In the genomic region with DNA sequence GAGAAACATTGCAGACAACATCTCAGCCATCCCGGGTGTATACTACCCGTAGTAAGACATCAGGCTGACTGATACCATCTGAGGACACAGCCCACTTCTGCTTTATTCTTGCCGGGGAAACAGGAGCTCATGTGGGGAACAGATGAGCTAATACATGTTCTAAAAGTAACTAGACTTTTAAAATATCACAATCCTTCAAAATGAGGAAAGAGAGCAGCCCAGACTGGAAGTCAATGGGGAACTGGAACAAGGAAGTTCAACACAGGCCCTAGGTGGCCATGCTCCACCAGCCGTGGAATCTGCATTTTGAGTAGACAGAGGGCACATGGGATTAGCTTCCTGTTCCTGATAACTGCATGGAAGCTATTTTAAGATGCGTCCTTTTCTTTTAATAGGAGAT, we compare ENCODE assay signal across 19 mouse cellular contexts. TPM values are rescaled to one million over a fixed set of nuclear protein-coding genes. Genes with fewer than 3 reads are reported as not detected.
DNase-seq lines count a peak whose midpoint lies in the region; ATAC-seq and TF ChIP-seq lines count a peak whose summit lies in the region.
"Had no signal": no experiment of that assay in that cellular context is flagged by ENCODE, and none has a peak within 500 bp of the region (broad histone marks: within the 10 kb centered on the region; RNA-seq: fewer than 3 reads in every experiment).

No protein-coding gene starts in this region.

- no peak overlapping the region for H3K4me3 ChIP-seq in kidney, adult 2 months (ENCODE audit: insufficient read depth, low read depth, low read length)
- no peak overlapping the region for H3K4me3 ChIP-seq in liver, postnatal 0 days (ENCODE audit: low read depth, low read length)
- H3K4me3 ChIP-seq: erythroblast, embryonic 14.5 days; heart, adult 2 months; left cerebral cortex, adult 2 months; midbrain, embryonic 12.5 days had no signal

- no peaks in the 10 kb centered on the region for H3K9me3 ChIP-seq in liver, postnatal 0 days (ENCODE audit: low read length)
- H3K9me3 ChIP-seq: midbrain, embryonic 12.5 days had no signal

- H3K27me3 ChIP-seq in kidney, adult 2 months (replicated peaks; ENCODE audit: control insufficient read depth, insufficient read depth, low read length) = no peaks in the 10 kb centered on the region
- H3K27me3 ChIP-seq in liver, postnatal 0 days (ENCODE audit: insufficient read depth, low read length) = no peaks in the 10 kb centered on the region
- no peaks in the 10 kb centered on the region for H3K27me3 ChIP-seq in splenic B cell, adult 2 months (ENCODE audit: control insufficient read depth, insufficient read depth, low read length, poor library complexity, severe bottlenecking)
- H3K27me3 ChIP-seq: midbrain, embryonic 12.5 days had no signal

- peak; percentile 56 for ATAC-seq in liver, postnatal 0 days
- ATAC-seq in CD4-positive, CD25-positive, alpha-beta regulatory T cell, adult 4 months = no peak
- ATAC-seq in inflammation-experienced regulatory T-cells, adult 6 months = no peak
- ATAC-seq: hindbrain, embryonic 16.5 days had no signal

- peak; percentile 22; the same call in 1 of the 2 replicates for TF ChIP-seq EP300 in liver, postnatal 0 days (IDR thresholded peaks at IDR 0.05; ENCODE audit: low read depth)

- no peak overlapping the region for H3K9ac ChIP-seq in liver, postnatal 0 days (replicated peaks)
- H3K9ac ChIP-seq: liver, embryonic 14.5 days; midbrain, embryonic 12.5 days had no signal

- H3K27ac ChIP-seq in kidney, adult 2 months (ENCODE audit: insufficient read depth, low read depth, low read length) = no peak overlapping the region
- no peak overlapping the region for H3K27ac ChIP-seq in liver, postnatal 0 days (ENCODE audit: low read depth)
- H3K27ac ChIP-seq: heart, adult 2 months; kidney, postnatal 0 days; left cerebral cortex, adult 2 months; liver, embryonic 14.5 days; midbrain, embryonic 12.5 days had no signal

- no peak for TF ChIP-seq CTCF in kidney, adult 2 months (conservative IDR thresholded peaks at IDR 0.05; ENCODE audit: insufficient read depth, insufficient read length, low read depth, low read length)
- TF ChIP-seq CTCF in liver, postnatal 0 days (IDR thresholded peaks at IDR 0.05; ENCODE audit: low read depth) = no peak

- 78% methylated on average over 5 of the region's 5 CpGs for WGBS in kidney, adult 2 months
- 33% methylated on average over 5 of the region's 5 CpGs for WGBS in liver, postnatal 0 days (ENCODE audit: insufficient replicate concordance)

- peaks cover 4% of the 10 kb centered on the region; the same call in 1 of the 2 replicates for H3K36me3 ChIP-seq in kidney, adult 2 months (ENCODE audit: control insufficient read depth, insufficient read depth, low read length)
- peaks cover 34% of the 10 kb centered on the region; the same call in 1 of the 2 replicates for H3K36me3 ChIP-seq in liver, postnatal 0 days (replicated peaks; ENCODE audit: insufficient read depth, low read length)
- peaks cover 17% of the 10 kb centered on the region for H3K36me3 ChIP-seq in splenic B cell, adult 2 months (ENCODE audit: control insufficient read depth, insufficient read depth, low read length, poor library complexity, severe bottlenecking)
- H3K36me3 ChIP-seq: midbrain, embryonic 12.5 days had no signal

- no peak for TF ChIP-seq POLR2A in kidney, adult 2 months (IDR thresholded peaks at IDR 0.05; ENCODE audit: low read depth, low read length)

- peak; percentile 32 for DNase-seq in kidney, adult 2 months
- DNase-seq in kidney, adult 9 months = no peak
- peak; percentile 18 to 22 for DNase-seq in spleen, postnatal 36 days (ENCODE audit: low spot score in 2 of 2)
- DNase-seq in spleen, adult 12 weeks (ENCODE audit: low spot score) = no peak
- peak; percentile 15 for DNase-seq in liver, postnatal 0 days
- peak; percentile 52 for DNase-seq in splenic B cell, adult 2 months (ENCODE audit: low read depth, low spot score)
- DNase-seq: adrenal gland, adult 8-10 months; cerebellum, adult 11 months; retina, postnatal 1 day; thymus, adult 2 months had no signal

- H3K4me2 ChIP-seq in liver, postnatal 0 days (ENCODE audit: low read depth, low read length) = 0 out of 2 replicates have a peak overlapping the region, but pooled peaks have one; percentile 11
- H3K4me2 ChIP-seq: midbrain, embryonic 12.5 days had no signal

- no peaks in the 10 kb centered on the region for H3K4me1 ChIP-seq in kidney, adult 2 months (ENCODE audit: control insufficient read depth, insufficient read depth, low read length)
- H3K4me1 ChIP-seq in liver, postnatal 0 days (ENCODE audit: insufficient read depth) = peaks cover 4% of the 10 kb centered on the region; the same call in 1 of the 2 replicates
- H3K4me1 ChIP-seq: midbrain, embryonic 12.5 days had no signal

RNA-seq across cellular contexts. Expression of a gene that starts 10.5 kb away (rescaled TPM):
- 149 and 205 TPM in 2 replicates for polyA plus RNA-seq in kidney, adult 2 months (2012; rRNA removed)
- 21.2 and 22.0 TPM in 2 replicates for polyA plus RNA-seq in liver, postnatal 0 days (2015; fragmentation: Nextera tagmentation; extraction: Ambion mirVana)
- 10 to 100 TPM; 65.3 to 71.7 TPM for polyA plus RNA-seq in CD4-positive, CD25-positive, alpha-beta regulatory T cell, adult 4 months (2017; shearing (Covaris generic))
- 100 to 1,000 TPM in 1 of 3 experiments, 10 to 100 TPM in 2; 58.3 to 103 (median 64.1) TPM for polyA plus RNA-seq in inflammation-experienced regulatory T-cells, adult 6 months (2017; shearing (Covaris generic))

RNA-seq across cellular contexts. Expression of a gene that starts 50.0 kb away (rescaled TPM):
- 32.1 and 32.3 TPM in 2 replicates for polyA plus RNA-seq in kidney, adult 2 months (2012; rRNA removed)
- 9.9 and 11.0 TPM in 2 replicates for polyA plus RNA-seq in liver, postnatal 0 days (2015; fragmentation: Nextera tagmentation; extraction: Ambion mirVana)
- 10 to 100 TPM; 42.8 to 62.9 TPM for polyA plus RNA-seq in CD4-positive, CD25-positive, alpha-beta regulatory T cell, adult 4 months (2017; shearing (Covaris generic))
- 10 to 100 TPM; 32.8 to 50.8 (median 46.4) TPM for polyA plus RNA-seq in inflammation-experienced regulatory T-cells, adult 6 months (2017; shearing (Covaris generic))

RNA-seq across cellular contexts. Expression of a gene that starts 50.0 kb away (rescaled TPM):
- 25.4 and 32.5 TPM in 2 replicates for polyA plus RNA-seq in kidney, adult 2 months (2012; rRNA removed)
- 30.4 and 30.5 TPM in 2 replicates for polyA plus RNA-seq in liver, postnatal 0 days (2015; fragmentation: Nextera tagmentation; extraction: Ambion mirVana)
- 100 to 1,000 TPM; 122 to 154 TPM for polyA plus RNA-seq in CD4-positive, CD25-positive, alpha-beta regulatory T cell, adult 4 months (2017; shearing (Covaris generic))
- polyA plus RNA-seq in inflammation-experienced regulatory T-cells, adult 6 months (2017; shearing (Covaris generic)) = 100 to 1,000 TPM; 126 to 177 (median 127) TPM

RNA-seq across cellular contexts. Expression of a gene that starts 53.2 kb away (rescaled TPM):
- polyA plus RNA-seq in kidney, adult 2 months (2012; rRNA removed) = 2.7 and 3.6 TPM in 2 replicates
- polyA plus RNA-seq in liver, postnatal 0 days (2015; fragmentation: Nextera tagmentation; extraction: Ambion mirVana) = 1.7 and 2.6 TPM in 2 replicates
- 1 to 10 TPM; 2.8 to 3.5 TPM for polyA plus RNA-seq in CD4-positive, CD25-positive, alpha-beta regulatory T cell, adult 4 months (2017; shearing (Covaris generic))
- 1 to 10 TPM; 1.7 to 4.6 (median 3.3) TPM for polyA plus RNA-seq in inflammation-experienced regulatory T-cells, adult 6 months (2017; shearing (Covaris generic))

Comparison
In these comparisons a context has a peak if more than half of its experiments do, and no peak if none do; other contexts are left out.
1. DNase-seq: peak in kidney, adult 2 months (single experiment), spleen, postnatal 36 days (2 of 2), liver, postnatal 0 days (single experiment) and splenic B cell, adult 2 months (single experiment); none in kidney, adult 9 months (single experiment) and spleen, adult 12 weeks (single experiment).